Mouse (Mus musculus) neural tube, embryonic 15.5 days (tissue): Measurements from ENCODE around the gene Myo10. TPM values are rescaled to one million over a fixed set of nuclear protein-coding genes. Genes with fewer than 3 reads are reported as not detected.
A peak's percentile ranks its signal among the peaks of the same experiment; 100 is the strongest.

Experiments
- ATAC-seq: fragments of 200-750 bp; cut with Nextera tagmentation; 2 replicates; pipeline ENCODE4 v1.8.0; 2017; ENCODE audit warnings: mild to moderate bottlenecking, moderate TSS enrichment, moderate library complexity; ENCODE audit not compliant: low FRiP score
- H3K27ac ChIP-seq: fragments of 300-500 bp; sonication (generic); replicated peaks from 2 replicates; pipeline ENCODE4 v1.5.1; 2015; ENCODE audit warnings: mild to moderate bottlenecking, inconsistent platforms
- H3K27me3 ChIP-seq: fragments of 300-500 bp; sonication (generic); replicated peaks from 2 replicates; pipeline ENCODE4 v1.6.1; 2015; ENCODE audit warnings: inconsistent platforms
- H3K36me3 ChIP-seq: fragments of 300-500 bp; sonication (generic); 2 replicates; pipeline ENCODE4 v1.6.1; 2015; ENCODE audit warnings: inconsistent platforms
- H3K4me1 ChIP-seq: fragments of 300-500 bp; sonication (generic); 2 replicates; pipeline ENCODE4 v1.6.1; 2015; ENCODE audit warnings: inconsistent platforms
- H3K4me2 ChIP-seq: fragments of 300-500 bp; sonication (generic); 2 replicates; pipeline ENCODE4 v1.6.1; 2015; ENCODE audit warnings: inconsistent platforms, mild to moderate bottlenecking, moderate library complexity
- H3K4me3 ChIP-seq: fragments of 300-500 bp; sonication (generic); replicated peaks from 2 replicates; pipeline ENCODE4 v1.5.1; 2015; ENCODE audit warnings: mild to moderate bottlenecking, inconsistent platforms
- H3K9ac ChIP-seq: fragments of 300-500 bp; sonication (generic); replicated peaks from 2 replicates; pipeline ENCODE4 v1.6.1; 2015; ENCODE audit warnings: mild to moderate bottlenecking, inconsistent platforms
- H3K9me3 ChIP-seq: fragments of 300-500 bp; sonication (generic); replicated peaks from 2 replicates; pipeline ENCODE4 v1.6.1; 2016; ENCODE audit warnings: inconsistent platforms
- WGBS: fragments of 180-500 bp; shearing (Covaris S2); methylation state at CpG from one replicate; pipeline ENCODE4 v1.1.7; 2015; ENCODE audit warnings: mixed read lengths; 5-methylcytosine and 5-hydroxymethylcytosine counted together
- polyA plus RNA-seq: library from polyadenylated mRNA; unstranded; fragments of >200 nt; fragmentation: Nextera tagmentation; extraction: Ambion mirVana; gene quantifications from 2 replicates; pipeline ENCODE4 v1.2.1, GENCODE M21; 2015

Gene Myo10
- polyA plus RNA-seq, 1 experiment from 2014 or later: 19.5 TPM

DNA sequence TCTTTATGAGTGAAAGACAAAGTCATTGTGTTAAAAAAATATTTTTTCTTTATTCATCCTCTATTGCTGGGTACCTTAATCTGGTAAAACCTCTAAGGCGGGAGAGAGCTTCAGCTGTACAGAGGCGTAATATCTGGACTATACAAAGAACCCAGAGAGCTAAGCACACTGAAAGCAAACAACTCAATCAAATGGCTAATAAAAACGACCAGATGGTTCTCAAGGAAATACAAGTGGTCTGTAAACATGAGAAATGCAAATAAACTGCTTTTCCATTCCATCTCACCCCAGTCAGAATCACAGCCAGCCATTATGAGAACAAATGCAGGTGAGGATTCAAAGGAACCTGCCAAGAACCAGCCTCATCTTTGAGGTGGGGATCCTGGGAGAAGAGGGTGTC lies 192.2 kb downstream of the Myo10 start:
- no peak overlapping the region for H3K27ac ChIP-seq
- 88% methylated on average over 3 of the region's 3 CpGs for WGBS

DNA sequence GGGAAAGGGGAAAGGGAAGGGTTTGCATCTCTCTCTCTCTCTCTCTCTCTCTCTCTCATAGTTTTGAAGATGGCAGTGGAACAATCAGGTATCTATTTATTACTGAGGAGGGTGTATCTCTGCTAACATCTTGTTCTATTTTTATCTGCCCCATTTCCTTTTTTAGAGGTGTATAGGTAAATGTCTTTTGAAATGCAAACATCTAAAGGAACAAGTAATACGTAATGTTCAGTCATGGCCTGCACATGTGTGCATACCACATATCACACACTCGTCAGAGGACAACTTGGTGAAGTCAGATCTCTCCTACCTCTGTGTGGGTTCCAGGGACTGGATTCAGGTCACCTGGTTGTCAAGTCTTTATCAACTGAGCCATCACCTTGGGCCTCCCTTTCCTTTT lies 194.9 kb downstream of the Myo10 start:
- WGBS: 96% methylated on average over 2 of the region's 2 CpGs
- H3K9ac ChIP-seq: no peak overlapping the region
- no peaks in the 10 kb centered on the region for H3K4me1 ChIP-seq
- H3K4me3 ChIP-seq: no peak overlapping the region
- no peaks in the 10 kb centered on the region for H3K27me3 ChIP-seq
- H3K9me3 ChIP-seq: 0 out of 2 replicates have a peak, but pooled peaks cover 8% of the 10 kb centered on the region
- no peak for ATAC-seq
- H3K36me3 ChIP-seq: peaks cover 4% of the 10 kb centered on the region; the same call in 1 of the 2 replicates
- H3K4me2 ChIP-seq: no peak overlapping the region
- no peak overlapping the region for H3K27ac ChIP-seq

More for the DNA sequence above, 192.2 kb downstream of the Myo10 start:
- H3K9me3 ChIP-seq: 0 out of 2 replicates have a peak, but pooled peaks cover 1% of the 10 kb centered on the region
- H3K4me2 ChIP-seq: no peak overlapping the region
- no peaks in the 10 kb centered on the region for H3K4me1 ChIP-seq
- H3K4me3 ChIP-seq: no peak overlapping the region
- peaks cover 15% of the 10 kb centered on the region for H3K36me3 ChIP-seq
- ATAC-seq: no peak
- H3K9ac ChIP-seq: no peak overlapping the region
- H3K27me3 ChIP-seq: no peaks in the 10 kb centered on the region

DNA sequence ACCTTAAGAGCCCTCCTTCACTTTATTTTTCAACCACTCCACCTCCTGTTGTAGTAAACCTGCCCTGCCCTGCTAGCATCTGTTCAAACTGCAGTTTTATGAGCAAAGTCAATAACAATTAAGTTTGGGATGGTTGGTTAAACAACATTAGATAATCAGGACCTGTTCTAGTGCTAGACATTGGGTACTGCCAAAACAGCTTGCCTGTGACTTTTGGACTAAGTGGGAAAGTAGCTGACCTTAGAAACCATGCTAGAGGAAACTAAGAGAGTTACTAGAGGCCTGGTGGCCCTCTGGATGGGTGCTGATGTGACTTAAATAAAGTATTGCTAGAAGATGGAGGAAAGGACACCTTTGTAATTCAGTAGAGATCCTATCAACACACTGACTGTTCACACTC lies 199.7 kb downstream of the Myo10 start:
- Histone ChIP-seq H3K4me2 (no peak overlapping the region), H3K9me3 (0 out of 2 replicates have a peak, but pooled peaks cover 8% of the 10 kb centered on the region)

DNA sequence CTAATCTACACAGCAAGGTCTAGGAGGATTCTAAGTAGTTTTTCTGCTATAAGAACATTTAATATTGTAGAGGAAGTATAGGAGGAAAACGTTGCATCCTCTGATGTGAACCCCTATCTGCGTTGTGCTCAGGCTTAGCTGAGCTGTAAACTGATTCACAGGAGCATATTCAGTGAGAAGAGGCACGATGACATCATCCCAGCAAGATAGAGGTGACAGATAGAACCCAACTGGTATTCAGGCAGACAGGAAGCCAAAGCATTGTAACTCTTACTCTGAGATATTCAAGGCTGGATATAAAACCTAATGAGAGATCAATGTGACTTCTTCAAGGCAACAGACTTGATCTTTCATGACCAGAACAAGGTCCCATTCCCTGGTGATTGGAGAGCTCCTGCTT lies 200.3 kb downstream of the Myo10 start:
- Histone ChIP-seq H3K9ac (no peak overlapping the region), H3K4me3 (no peak overlapping the region), H3K36me3 (no peaks in the 10 kb centered on the region), H3K4me2 (no peak overlapping the region), H3K27me3 (no peaks in the 10 kb centered on the region), H3K9me3 (0 out of 2 replicates have a peak, but pooled peaks cover 8% of the 10 kb centered on the region), H3K4me1 (no peaks in the 10 kb centered on the region), H3K27ac (no peak overlapping the region)
- no peak for ATAC-seq
- 61% methylated on average over 3 of the region's 3 CpGs for WGBS

More for the DNA sequence above, 199.7 kb downstream of the Myo10 start:
- H3K4me1 ChIP-seq: no peaks in the 10 kb centered on the region
- H3K36me3 ChIP-seq: no peaks in the 10 kb centered on the region
- ATAC-seq: no peak
- no peak overlapping the region for H3K4me3 ChIP-seq
- H3K27me3 ChIP-seq: no peaks in the 10 kb centered on the region
- no peak overlapping the region for H3K27ac ChIP-seq
- no peak overlapping the region for H3K9ac ChIP-seq

DNA sequence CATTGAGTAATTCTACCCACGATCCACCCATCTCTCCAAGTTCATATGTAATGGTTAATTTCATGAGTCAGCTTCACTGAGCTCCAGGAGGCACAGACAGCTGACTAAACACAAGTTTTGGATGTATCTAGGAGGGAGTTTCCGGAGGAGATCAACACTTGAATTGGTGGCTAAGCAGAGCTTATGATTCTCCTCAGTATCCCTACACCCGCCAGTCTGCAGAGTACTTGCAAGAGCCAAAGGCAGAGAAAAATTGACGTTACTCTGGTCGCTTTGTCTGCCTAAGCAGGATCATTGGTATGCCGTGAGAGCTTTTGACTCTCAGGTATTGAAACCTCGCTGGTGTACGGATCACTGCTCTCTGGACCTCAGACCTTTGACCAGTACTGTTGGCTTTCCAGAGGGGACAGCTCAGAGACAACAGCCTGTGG lies 204.2 kb downstream of the Myo10 start:
- no peak overlapping the region for H3K27ac ChIP-seq
- H3K4me2 ChIP-seq: no peak overlapping the region
- no peak overlapping the region for H3K9ac ChIP-seq
- no peak for ATAC-seq
- no peak overlapping the region for H3K4me3 ChIP-seq
- no peaks in the 10 kb centered on the region for H3K36me3 ChIP-seq
- WGBS: 84% methylated on average over 8 of the region's 8 CpGs
- H3K9me3 ChIP-seq: no peaks in the 10 kb centered on the region
- H3K4me1 ChIP-seq: no peaks in the 10 kb centered on the region
- no peaks in the 10 kb centered on the region for H3K27me3 ChIP-seq

DNA sequence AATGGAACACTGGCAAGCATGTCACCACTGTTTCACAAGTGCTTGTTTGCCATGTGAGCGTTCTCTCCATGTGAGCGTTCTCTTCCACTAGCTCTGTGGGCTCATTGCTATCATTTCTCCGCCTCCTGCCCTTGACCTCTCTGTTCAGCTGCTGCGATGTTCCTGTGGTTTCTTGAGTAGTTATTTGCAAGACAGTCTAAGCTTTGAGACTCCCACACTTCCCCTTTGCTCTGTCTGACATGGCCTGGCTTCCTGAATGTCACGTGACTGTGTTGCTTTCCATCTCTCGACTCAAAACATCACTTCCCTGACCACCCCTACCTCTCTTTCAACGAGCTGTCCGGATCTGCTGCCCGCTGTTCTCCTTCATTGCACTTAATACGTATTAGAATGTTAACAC lies 206.1 kb downstream of the Myo10 start:
- no peak overlapping the region for H3K4me3 ChIP-seq
- no peaks in the 10 kb centered on the region for H3K4me1 ChIP-seq
- WGBS: 81% methylated on average over 10 of the region's 10 CpGs
- no peak overlapping the region for H3K4me2 ChIP-seq
- H3K9ac ChIP-seq: no peak overlapping the region
- H3K9me3 ChIP-seq: no peaks in the 10 kb centered on the region
- no peaks in the 10 kb centered on the region for H3K36me3 ChIP-seq
- H3K27me3 ChIP-seq: no peaks in the 10 kb centered on the region
- ATAC-seq: no peak
- H3K27ac ChIP-seq: no peak overlapping the region

DNA sequence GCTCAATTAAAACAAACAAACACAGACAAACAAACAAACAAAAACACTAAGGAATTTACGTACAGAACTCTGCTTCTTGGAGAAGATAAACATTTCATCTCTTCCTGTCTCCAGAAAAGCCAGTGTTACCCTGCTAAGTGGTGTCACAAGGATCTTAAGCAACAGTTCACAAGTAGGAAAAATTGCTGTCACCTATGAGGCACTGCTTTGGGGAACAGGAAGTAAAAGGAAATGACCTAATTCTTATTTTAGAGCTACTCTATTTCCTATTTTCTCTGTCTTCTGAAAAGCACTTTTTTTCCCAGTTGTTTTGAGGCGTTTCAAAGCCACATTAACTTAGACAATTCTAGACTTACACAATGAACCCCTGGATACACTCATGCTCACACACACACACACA lies 208.1 kb downstream of the Myo10 start:
- H3K4me3 ChIP-seq: no peak overlapping the region
- ATAC-seq: no peak
- no peak overlapping the region for H3K9ac ChIP-seq
- H3K36me3 ChIP-seq: no peaks in the 10 kb centered on the region
- H3K4me2 ChIP-seq: no peak overlapping the region
- no peaks in the 10 kb centered on the region for H3K4me1 ChIP-seq
- 83% methylated on average over 2 of the region's 2 CpGs for WGBS
- no peak overlapping the region for H3K27ac ChIP-seq
- no peaks in the 10 kb centered on the region for H3K9me3 ChIP-seq
- no peaks in the 10 kb centered on the region for H3K27me3 ChIP-seq

DNA sequence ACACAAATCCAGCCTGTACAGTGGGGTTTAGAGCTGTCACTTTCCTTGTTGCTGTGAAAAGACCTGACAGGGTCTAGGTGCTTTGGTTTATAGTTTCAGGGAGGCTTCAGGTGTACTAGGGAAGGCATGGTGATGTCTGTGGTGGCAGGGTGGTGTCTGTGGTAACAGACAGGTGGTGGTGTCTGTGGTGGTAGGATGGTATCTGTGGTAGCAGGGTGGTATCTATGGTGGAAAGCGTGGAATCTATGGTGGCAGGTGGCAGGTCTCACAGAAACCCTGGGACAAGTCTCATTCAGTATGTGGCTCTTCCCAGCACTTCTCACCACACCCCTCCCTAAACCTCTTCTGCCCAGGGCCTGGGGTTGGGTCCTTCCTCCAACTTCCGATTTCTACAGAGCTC lies 212.0 kb downstream of the Myo10 start:
- no peaks in the 10 kb centered on the region for H3K27me3 ChIP-seq
- no peaks in the 10 kb centered on the region for H3K9me3 ChIP-seq
- no peak overlapping the region for H3K9ac ChIP-seq
- no peaks in the 10 kb centered on the region for H3K36me3 ChIP-seq
- no peak for ATAC-seq
- 94% methylated on average over 2 of the region's 2 CpGs for WGBS
- H3K4me1 ChIP-seq: no peaks in the 10 kb centered on the region
- H3K4me3 ChIP-seq: no peak overlapping the region
- H3K4me2 ChIP-seq: no peak overlapping the region
- H3K27ac ChIP-seq: no peak overlapping the region

DNA sequence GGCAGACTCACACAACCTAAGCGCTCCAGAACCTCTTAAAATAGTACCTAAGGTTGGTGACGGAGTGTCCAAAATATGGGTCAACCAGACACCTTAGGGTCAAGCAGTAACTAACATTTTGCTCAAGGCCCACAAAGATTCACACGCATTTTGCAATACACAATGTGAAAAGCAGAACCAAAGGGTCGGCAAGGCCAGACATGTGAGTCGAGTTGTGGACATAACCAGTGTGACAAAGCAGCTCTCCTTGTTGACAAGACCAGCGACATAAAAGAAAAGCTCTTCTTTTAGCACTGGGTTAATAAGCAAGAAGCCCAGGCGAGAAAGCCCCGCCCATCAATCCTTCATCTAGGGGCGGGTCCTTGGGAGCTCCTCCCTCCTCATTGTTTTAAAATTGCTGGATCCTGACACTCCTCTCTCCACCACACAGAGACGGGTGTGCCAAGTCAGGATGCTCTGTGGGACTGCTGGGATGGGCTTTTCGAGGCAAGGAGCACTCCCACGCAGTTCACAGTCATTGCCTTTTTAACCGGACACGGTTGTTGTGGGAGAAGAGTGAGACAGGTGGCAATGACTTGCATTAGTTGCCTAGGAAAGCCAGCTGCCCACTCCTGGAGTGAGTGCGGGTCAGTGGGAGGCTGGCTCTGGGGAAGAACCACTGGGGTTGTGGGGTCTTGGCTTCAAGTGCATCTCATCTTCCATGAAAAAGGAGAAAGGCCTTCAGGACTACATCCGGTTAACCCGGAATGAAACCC lies 212.8 kb downstream of the Myo10 start:
- Histone ChIP-seq H3K9me3 (no peaks in the 10 kb centered on the region), H3K4me2 (no peak overlapping the region), H3K27ac (no peak overlapping the region), H3K9ac (no peak overlapping the region), H3K4me1 (no peaks in the 10 kb centered on the region), H3K36me3 (no peaks in the 10 kb centered on the region), H3K4me3 (no peak overlapping the region), H3K27me3 (no peaks in the 10 kb centered on the region)
- no peak for ATAC-seq
- WGBS: 85% methylated on average over 17 of the region's 17 CpGs

DNA sequence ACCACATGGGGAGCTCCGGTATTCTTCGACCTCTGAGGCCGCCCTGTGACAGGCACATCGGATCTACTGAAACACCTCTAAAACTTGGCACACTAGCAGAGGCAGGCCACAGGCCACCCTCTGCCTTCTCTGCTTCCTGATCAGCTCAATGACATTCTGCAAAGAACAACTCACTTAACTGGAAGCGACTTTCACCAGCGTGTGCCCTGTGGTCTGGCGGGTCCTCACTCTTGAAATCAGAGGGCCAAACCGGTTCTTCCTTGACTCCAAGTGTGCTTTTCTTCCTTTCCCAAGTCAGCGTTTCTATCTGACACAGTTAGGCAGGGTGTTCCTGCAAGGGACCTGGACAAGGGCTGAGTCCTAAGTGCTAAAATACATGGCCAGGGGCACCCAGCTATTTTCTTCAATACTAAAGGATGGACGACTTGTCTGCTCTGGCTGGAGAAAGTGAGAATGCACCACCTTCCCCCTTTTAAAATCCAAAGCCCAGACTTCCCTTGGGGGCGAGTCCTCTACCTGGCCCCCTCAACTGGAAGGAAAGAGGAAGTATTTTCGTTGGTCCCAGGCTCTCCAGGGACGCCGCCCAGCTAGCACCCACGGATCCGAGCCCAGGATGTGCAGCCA lies 220.2 kb downstream of the Myo10 start:
- H3K27ac ChIP-seq: peak overlapping the region; percentile 78
- 18% methylated on average over 16 of the region's 16 CpGs for WGBS
- peak overlapping the region; percentile 96 for H3K4me2 ChIP-seq

DNA sequence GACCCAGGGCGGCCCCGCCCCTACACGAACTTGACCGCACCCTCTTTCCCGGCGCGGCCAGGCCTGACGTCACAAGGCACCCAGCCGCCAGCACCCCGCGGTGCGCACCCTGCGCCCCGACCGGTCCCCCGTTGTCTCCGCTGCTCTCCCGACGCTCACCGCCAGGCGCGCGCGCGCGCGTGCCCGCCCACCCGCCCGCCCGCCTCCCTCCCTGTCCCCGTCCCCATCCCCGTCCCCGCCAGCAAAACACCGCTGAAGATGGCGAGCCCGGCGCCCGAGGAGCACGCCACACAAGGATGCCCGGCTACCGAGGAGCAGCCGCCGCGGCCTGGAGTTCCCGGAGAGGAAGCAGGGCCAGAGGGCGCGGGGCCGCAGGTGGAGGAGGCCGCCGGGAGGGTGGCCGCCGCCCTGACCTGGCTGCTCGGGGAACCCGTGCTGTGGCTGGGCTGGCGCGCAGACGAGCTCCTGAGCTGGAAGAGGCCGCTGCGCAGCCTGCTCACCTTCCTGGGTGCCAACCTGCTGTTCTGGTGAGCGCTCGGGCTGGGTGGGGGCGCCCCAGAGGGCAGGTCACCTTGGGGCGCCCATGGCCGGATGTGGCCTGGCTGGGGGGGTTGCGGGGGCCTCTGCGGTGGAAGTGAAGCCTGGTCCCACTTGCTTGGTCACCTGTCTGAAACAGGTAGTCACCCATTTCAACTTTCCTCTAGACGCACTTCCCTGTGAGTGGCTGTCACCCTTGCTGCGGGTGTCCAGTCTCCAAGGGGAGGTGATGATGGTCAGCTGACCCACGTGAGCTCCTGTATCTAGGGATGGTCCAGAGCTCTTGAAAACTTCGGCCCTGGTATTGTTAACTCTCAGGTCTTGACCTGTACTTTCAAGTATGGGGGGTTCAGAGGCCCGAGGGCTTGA lies 221.0 kb downstream of the Myo10 start, which contains the start of gene Retreg1:
Gene Retreg1 (plus strand): TSS at position 95 of the 906 bp plus-strand sequence.
- Histone ChIP-seq H3K36me3 (no peaks in the 10 kb centered on the region), H3K4me2 (peak within 1 kb of the TSS; percentile 96), H3K4me3 (peak within 1 kb of the TSS; percentile 77), H3K9ac (peak within 1 kb of the TSS; percentile 81), H3K27ac (peak within 1 kb of the TSS; percentile 78), H3K27me3 (peaks cover 7% of the 10 kb centered on the region; the same call in 1 of the 2 replicates), H3K4me1 (peaks cover 19% of the 10 kb centered on the region), H3K9me3 (no peaks in the 10 kb centered on the region)
- WGBS: under 1% methylated on average over 57 of the region's 72 CpGs
- peak; percentile 89 for ATAC-seq

More for the DNA sequence above, 220.2 kb downstream of the Myo10 start:
- H3K4me1 ChIP-seq: peaks cover 19% of the 10 kb centered on the region
- peak overlapping the region; percentile 81 for H3K9ac ChIP-seq
- no peaks in the 10 kb centered on the region for H3K36me3 ChIP-seq
- H3K4me3 ChIP-seq: peak overlapping the region; percentile 77
- H3K9me3 ChIP-seq: no peaks in the 10 kb centered on the region
- peaks cover 7% of the 10 kb centered on the region; the same call in 1 of the 2 replicates for H3K27me3 ChIP-seq
- peak; percentile 18 for ATAC-seq
